Mouse (Mus musculus) T-cell, adult 66 days (primary cell): ENCODE data around the gene Spryd4. TPM values are rescaled to one million over a fixed set of nuclear protein-coding genes. Genes with fewer than 3 reads are reported as not detected.

Source experiments
- total RNA-seq, 2 experiments: library from RNA; stranded (reverse); gene quantifications; 3 replicates in 1 of 2; 4 replicates in 1 of 2; pipeline ENCODE4 v1.2.4; 2023

Gene Spryd4
- 10 to 100 TPM; 15.4 to 20.8 TPM for total RNA-seq

DNA sequence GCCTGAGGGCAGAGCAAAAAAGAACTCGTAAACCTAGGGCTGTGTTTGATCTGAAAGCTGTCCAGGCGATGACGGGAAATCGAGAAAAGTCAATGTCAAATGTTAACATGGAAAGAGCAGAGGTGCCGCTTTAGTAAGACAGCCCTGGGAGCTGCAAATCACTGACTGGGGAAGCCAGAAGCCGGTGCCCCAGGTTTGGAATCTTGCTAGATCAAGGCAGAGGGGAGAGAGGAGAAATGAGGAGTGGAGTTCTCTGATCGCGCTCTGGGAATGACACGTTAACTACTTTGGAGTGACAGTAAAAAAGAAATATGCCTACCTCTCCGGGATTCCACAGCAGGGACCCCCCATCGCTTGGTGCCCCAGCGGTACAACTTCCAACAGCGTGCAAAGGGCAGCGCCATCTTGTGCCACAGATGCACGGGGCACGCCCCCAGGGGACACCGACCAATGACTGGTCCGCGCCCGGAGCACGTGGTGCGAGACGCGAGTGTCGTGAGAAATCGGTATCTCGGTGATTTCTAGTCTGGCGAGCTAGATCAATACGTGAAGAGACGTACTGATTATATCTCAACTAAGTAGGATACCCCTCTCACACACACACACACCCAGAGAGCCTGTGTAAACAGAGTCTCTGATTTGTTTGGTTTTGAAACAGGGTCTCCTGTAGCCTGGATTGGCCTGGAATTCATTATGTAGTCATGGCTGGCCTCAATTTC lies at the start of gene Spryd4:
TSS of gene Spryd4 (minus strand) at position 418 of the 719 bp plus-strand sequence.

DNA sequence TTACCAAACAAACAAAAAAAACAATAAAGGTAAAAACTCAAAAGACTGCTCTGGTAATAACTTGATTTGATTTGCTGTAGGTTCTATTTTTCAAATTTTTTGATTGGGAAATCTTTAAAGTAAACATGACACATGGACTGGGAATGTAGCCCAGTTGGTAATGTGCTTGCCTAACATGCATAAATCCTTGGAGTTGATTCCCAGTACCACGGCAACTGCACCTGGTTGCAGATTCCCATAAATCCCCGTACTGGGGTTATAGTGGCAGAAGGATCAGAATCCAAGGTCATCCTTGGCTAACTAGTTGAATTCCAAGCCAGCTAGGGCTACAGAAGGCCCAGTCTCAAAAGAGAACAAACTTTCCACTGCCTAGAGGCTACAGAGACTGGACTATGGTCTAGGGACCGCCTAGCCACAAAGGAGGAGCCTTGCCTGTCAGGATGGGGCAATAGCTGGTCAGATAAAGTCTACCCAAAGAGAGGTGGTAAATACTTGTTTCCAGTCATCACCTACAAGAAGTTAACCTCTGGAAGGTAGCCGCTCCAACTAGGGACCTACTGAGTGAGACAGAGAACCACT lies 42.2 kb upstream of the Spryd4 start, which contains the start of gene Apon:
TSS of gene Apon (plus strand) at position 420 of the 579 bp plus-strand sequence.

DNA sequence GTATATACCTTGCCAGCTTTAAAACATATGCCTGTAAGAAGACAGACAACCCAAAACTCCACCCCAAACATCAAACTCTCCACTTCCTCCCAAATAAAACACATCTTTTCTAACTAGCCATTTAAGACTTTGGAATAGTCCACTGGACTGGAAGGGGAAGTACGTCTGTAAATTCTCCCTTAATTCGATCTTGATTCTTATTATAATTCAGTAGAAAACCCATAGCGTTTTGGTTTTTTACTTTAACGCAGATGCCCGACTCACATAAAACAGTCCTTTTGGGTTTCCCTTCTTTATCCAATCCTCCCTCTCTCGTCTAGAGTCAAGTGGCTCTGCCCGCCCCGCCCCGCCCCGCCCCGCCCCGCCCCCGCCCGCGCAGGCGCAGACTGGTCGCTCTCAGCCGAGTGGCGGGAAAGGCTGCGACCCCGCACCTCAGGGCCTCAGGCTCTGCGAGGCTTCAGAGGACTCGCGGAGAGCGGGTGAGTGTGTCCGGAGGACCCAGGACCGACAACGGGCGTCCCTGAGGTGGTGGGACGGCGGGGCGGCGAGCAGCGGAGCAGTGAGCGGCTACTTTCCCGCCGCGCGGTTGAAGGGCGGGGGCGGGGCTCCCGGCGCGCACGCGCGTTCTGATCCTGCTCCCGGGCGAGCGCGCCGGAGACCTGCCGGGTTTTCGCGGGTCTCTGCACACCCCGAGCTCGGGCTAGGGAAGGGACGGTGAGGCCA lies 20.3 kb upstream of the Spryd4 start, which contains the start of gene Timeless:
TSS of gene Timeless (plus strand) at position 369 of the 723 bp plus-strand sequence.

DNA sequence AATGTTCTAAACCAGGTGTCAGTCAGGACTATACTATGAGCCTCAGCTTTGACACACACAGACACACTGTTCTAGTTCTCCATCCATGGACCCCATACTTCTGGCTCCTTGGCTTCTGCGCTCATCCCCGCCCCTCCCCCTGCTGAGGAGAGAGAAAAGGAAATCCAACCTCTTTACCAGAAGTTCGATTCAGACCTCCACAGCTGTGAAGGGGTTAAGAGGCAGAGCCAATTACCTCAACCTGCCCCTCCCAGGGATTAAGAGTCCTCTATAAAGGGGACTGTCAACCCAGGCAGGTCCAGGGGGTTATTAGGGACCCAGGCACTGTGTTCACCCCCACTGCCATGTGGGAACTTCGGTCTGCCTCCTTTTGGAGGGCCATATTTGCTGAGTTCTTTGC lies 13.9 kb upstream of the Spryd4 start, which contains the start of gene Mip:
TSS of gene Mip (plus strand) at position 301 of the 400 bp plus-strand sequence.

DNA sequence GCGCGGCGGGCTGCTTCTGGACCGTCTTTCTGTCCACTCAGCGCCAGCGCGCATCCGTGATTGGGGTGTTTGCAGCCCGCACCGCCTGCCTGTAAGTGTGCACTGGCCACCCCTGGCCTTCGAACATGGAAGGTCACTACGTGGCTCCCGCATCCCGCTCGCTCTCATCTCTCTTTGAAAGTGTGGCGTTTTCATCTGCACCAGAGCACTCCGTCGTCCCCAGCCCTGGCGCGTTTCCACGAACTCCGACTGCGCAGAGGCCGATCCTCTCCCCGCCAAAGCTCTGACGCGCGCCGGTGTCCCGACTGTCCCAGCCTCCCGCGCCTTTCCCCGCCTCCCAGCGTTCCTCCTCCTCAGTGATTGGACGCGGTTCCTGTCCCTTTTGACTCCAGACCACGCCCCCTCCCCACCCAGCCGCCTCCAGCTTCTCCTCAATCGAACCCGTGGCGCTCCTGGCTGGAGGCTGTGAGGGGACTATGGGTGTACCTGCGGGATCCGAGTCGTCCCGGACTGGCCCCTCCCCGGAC lies 17.5 kb downstream of the Spryd4 start, which contains the start of gene Gls2:
TSS of gene Gls2 (plus strand) at position 434 of the 527 bp plus-strand sequence.

DNA sequence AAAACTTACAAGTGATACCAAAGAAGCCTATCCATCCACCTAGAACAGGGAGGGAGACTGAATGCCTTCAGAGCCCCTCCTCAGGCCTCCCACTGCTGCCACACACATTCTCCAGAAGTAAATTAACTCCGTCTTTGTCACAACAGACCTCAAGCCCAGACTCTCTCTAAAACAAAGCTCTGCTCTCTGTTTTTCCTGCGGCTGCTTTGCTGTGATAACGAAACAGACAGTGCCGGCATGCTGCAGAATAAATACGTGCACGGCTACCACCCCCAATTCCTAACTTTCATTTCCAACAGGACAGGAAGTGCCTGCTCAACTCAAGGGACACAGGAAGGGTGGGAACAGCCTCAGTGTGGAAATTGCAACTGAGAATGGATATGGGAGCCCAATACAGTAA lies 31.6 kb downstream of the Spryd4 start, which contains the start of gene Rbms2:
TSS of gene Rbms2 (minus strand) at position 309 of the 400 bp plus-strand sequence.

Other genes starting within 250 kb of the Spryd4 start
- gene Hsd17b6, start 204.2 kb downstream of the Spryd4 start, total RNA-seq, result not detected
- gene Prim1, start 196.6 kb downstream of the Spryd4 start, total RNA-seq, result 10 to 100 TPM; 16.2 to 21.7 TPM
- 100 to 1,000 TPM; 776 to 815 TPM for gene Naca, start 176.2 kb downstream of the Spryd4 start, total RNA-seq
- 100 to 1,000 TPM; 121 to 145 TPM for gene Ptges3, start 152.9 kb downstream of the Spryd4 start, total RNA-seq
- gene Atp5b, start 128.5 kb downstream of the Spryd4 start, total RNA-seq, result 100 to 1,000 TPM; 664 to 698 TPM
- 100 to 1,000 TPM; 118 to 120 TPM for gene Baz2a, start 120.2 kb downstream of the Spryd4 start, total RNA-seq
- 10 to 100 TPM; 46.4 to 46.7 TPM for gene Rbms2, start 31.5 kb downstream of the Spryd4 start, total RNA-seq
- under 1 TPM; 0.26 to 0.98 TPM for gene Gls2, start 17.4 kb downstream of the Spryd4 start, total RNA-seq
- gene Mip, start 14.0 kb upstream of the Spryd4 start, total RNA-seq, result not detected
- 10 to 100 TPM; 35.2 to 44.7 TPM for gene Timeless, start 20.3 kb upstream of the Spryd4 start, total RNA-seq
- not detected for gene Apon, start 42.3 kb upstream of the Spryd4 start, total RNA-seq
- not detected for gene Apof, start 56.9 kb upstream of the Spryd4 start, total RNA-seq
- gene Stat2, start 58.8 kb upstream of the Spryd4 start, total RNA-seq, result 10 to 100 TPM; 64.1 to 66.5 TPM
- not detected for gene Il23a, start 86.9 kb upstream of the Spryd4 start, total RNA-seq
- 10 to 100 TPM; 41.8 to 43.8 TPM for gene Pan2, start 91.5 kb upstream of the Spryd4 start, total RNA-seq
- 10 to 100 TPM; 24.5 to 37.2 TPM for gene Cnpy2, start 110.7 kb upstream of the Spryd4 start, total RNA-seq
- 10 to 100 TPM; 90.5 to 96.7 TPM for gene Cs, start 125.9 kb upstream of the Spryd4 start, total RNA-seq
- gene Coq10a, start 157.2 kb upstream of the Spryd4 start, total RNA-seq, result 10 to 100 TPM; 20.9 to 30.1 TPM
- gene Ankrd52, start 165.3 kb upstream of the Spryd4 start, total RNA-seq, result 10 to 100 TPM; 56.8 to 58.4 TPM
- gene Slc39a5, start 189.4 kb upstream of the Spryd4 start, total RNA-seq, result not detected
- gene Nabp2, start 199.7 kb upstream of the Spryd4 start, total RNA-seq, result 10 to 100 TPM; 45.8 to 50.9 TPM
- 10 to 100 TPM; 29.6 to 33.1 TPM for gene Rnf41, start 199.8 kb upstream of the Spryd4 start, total RNA-seq
- gene Smarcc2, start 247.4 kb upstream of the Spryd4 start, total RNA-seq, result 100 to 1,000 TPM; 140 to 150 TPM